Mouse (Mus musculus): Measurements from ENCODE around the gene Chn1. TPM values are rescaled to one million over a fixed set of nuclear protein-coding genes. Genes with fewer than 3 reads are reported as not detected.

Chn1 gene
- polyA plus RNA-seq, 1 experiment from 2014 or later = 26.1 TPM

DNA sequence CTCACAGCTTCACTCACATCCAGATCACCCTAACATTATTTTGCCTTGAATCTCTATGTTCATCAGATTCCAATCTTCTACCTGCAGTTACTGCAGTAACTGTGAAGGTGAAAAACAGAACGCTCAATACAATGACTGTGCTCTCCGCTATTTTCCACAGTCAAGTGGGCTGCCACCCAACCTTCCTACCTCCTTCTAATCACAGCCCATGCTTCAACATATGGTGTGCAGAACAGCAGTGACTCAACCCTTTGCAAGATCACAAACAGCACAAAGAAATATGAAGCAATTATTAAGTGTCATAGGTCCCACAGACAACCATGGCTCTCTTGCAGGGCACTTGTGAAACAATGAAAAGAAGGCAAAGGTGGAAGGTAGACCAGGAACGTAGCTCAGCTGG, 33.9 kb downstream of the Chn1 start:
- no peak overlapping the region for H3K9ac ChIP-seq
- WGBS = 84% methylated on average over 3 of the region's 3 CpGs
- H3K4me1 ChIP-seq = no peaks in the 10 kb centered on the region
- no peaks in the 10 kb centered on the region for H3K36me3 ChIP-seq
- no peak overlapping the region for H3K4me2 ChIP-seq (replicated peaks)
- no peak overlapping the region for H3K27ac ChIP-seq
- no peaks in the 10 kb centered on the region for H3K9me3 ChIP-seq
- no peaks in the 10 kb centered on the region for H3K27me3 ChIP-seq
- no peak for ATAC-seq (ENCODE audit: low FRiP score, low read depth)
- H3K4me3 ChIP-seq = no peak overlapping the region

DNA sequence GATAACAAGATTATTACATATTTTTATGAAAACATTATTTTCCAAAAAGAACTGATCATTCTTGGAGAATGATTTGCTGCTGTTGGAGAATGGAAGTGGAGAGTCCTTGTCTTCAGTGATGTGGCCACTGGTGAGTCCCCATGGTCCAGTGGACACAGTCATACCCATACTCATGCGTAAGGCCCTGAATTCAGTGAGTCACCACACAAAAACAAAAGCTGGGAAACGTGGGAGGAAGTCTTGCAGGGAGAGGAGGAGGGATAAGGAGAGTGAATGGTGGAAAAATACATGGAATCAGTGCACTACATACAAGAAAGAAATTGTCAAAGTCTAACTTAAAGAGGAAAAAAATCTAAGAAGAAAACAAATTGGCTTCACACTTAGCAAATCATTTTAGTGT, 47.3 kb downstream of the Chn1 start:
- Histone ChIP-seq H3K36me3 (no peaks in the 10 kb centered on the region), H3K27ac (no peak overlapping the region), H3K27me3 (no peaks in the 10 kb centered on the region), H3K4me2 (replicated peaks) (no peak overlapping the region), H3K9me3 (no peaks in the 10 kb centered on the region), H3K4me1 (peaks cover 14% of the 10 kb centered on the region), H3K9ac (no peak overlapping the region), H3K4me3 (no peak overlapping the region)
- WGBS = 66% methylated on average over 2 of the region's 2 CpGs
- ATAC-seq (ENCODE audit: low FRiP score, low read depth) = no peak

DNA sequence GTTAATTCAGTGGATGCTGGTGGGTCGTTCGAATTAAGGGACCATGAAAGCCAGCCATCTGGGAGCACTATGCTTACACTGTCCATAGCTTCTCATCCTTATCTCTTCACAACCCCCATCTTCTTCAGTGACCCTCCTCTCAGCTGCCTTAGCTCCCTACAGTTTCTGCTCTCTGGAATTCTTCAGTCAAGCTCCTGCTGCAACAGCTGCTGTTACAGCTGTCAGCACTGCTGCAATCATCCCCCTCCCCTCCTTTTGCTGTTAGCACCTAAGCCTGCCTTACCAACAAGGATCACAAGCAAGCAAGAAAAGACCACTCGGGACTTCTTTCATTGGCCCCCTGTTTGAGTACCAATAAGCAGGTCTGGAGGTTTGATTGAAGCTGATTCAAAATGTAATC, 50.2 kb downstream of the Chn1 start:
- H3K27ac ChIP-seq = 0 out of 2 replicates have a peak overlapping the region, but pooled peaks have one; percentile 48
- no peak overlapping the region for H3K4me2 ChIP-seq (replicated peaks)
- no peaks in the 10 kb centered on the region for H3K36me3 ChIP-seq
- H3K9me3 ChIP-seq = no peaks in the 10 kb centered on the region
- no peak overlapping the region for H3K4me3 ChIP-seq
- no peaks in the 10 kb centered on the region for H3K27me3 ChIP-seq
- ATAC-seq (ENCODE audit: low FRiP score, low read depth) = peak; percentile 67; the same call in 1 of the 2 replicates
- no peak overlapping the region for H3K9ac ChIP-seq
- peaks cover 26% of the 10 kb centered on the region for H3K4me1 ChIP-seq
- 60% methylated on average over 3 of the region's 3 CpGs for WGBS

DNA sequence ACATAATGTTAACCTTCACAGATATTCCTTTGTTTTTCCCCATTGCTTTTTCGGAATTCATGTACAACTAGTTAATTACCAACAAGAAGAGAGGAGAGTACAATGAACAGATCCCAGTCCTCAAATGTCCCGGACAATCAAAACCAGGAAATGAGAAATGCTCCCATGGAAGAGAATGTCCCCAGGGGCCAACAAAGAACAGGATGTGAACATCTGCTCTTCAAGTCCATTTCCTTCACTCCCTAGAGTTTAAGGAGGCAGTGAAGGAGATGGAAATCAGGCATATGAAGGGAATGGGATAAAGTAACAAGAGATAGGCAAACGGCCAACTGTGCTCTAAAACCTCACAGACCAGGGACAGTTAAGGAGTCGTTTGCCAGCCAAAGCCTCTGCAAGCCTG, 53.3 kb downstream of the Chn1 start:
- no peaks in the 10 kb centered on the region for H3K9me3 ChIP-seq
- no peaks in the 10 kb centered on the region for H3K27me3 ChIP-seq
- H3K4me3 ChIP-seq = no peak overlapping the region
- H3K9ac ChIP-seq = no peak overlapping the region
- 17% methylated on average over 4 of the region's 4 CpGs for whole genome bisulfite sequencing
- no peak overlapping the region; the same call in 1 of the 2 replicates for H3K27ac ChIP-seq
- peaks cover 26% of the 10 kb centered on the region for H3K4me1 ChIP-seq
- H3K36me3 ChIP-seq = no peaks in the 10 kb centered on the region
- no peak for ATAC-seq (ENCODE audit: low FRiP score, low read depth)
- no peak overlapping the region for H3K4me2 ChIP-seq (replicated peaks)

DNA sequence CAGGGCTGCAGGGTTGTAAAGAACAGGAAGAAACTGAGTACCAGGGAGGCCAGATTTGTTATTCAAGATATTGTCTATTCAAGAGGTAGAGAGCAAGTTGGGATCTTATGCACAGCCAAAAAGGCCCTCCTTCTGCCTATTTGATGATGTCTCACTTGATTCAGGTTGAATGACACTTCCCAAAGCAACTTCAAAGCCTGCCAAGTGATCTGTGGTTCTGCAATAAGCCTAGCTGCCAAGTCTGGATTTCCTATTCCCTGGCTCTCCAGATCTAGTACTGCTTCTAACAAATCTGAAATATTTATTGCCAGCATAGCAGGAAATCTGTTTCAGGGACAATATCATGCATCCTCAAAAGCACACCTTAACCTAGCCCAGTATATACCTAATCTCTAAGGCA, 62.7 kb downstream of the Chn1 start:
- no peak overlapping the region for H3K9ac ChIP-seq
- no peak overlapping the region for H3K4me2 ChIP-seq (replicated peaks)
- H3K27ac ChIP-seq = no peak overlapping the region; the same call in 1 of the 2 replicates
- no peaks in the 10 kb centered on the region for H3K4me1 ChIP-seq
- ATAC-seq (ENCODE audit: low FRiP score, low read depth) = no peak
- H3K27me3 ChIP-seq = no peaks in the 10 kb centered on the region
- no peaks in the 10 kb centered on the region for H3K36me3 ChIP-seq
- no peak overlapping the region for H3K4me3 ChIP-seq
- no peaks in the 10 kb centered on the region for H3K9me3 ChIP-seq

DNA sequence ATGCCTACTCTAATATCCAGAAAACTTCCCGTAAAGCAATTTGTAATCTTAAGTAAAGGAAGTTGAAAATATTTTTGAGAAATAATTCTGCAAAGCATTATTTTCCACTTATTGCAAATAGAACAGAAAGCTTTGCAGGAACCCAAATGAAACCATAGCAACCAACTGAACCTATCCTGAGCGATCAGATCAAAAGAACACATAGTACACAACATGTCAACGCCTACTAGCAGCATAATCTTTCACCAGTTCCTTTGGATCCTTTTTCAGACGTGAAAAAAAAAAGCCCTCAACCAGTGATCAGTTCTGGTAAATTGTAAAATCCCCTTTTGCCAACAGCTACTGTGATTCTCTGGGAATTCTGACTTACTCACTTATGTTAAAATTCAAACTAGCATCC, 82.1 kb downstream of the Chn1 start:
- Histone ChIP-seq H3K4me3 (no peak overlapping the region), H3K27ac (no peak overlapping the region), H3K4me1 (peaks cover 12% of the 10 kb centered on the region), H3K4me2 (replicated peaks) (no peak overlapping the region), H3K9ac (no peak overlapping the region), H3K36me3 (no peaks in the 10 kb centered on the region), H3K9me3 (no peaks in the 10 kb centered on the region), H3K27me3 (no peaks in the 10 kb centered on the region)
- WGBS = 62% methylated on average over 4 of the region's 4 CpGs
- ATAC-seq (ENCODE audit: low FRiP score, low read depth) = no peak

DNA sequence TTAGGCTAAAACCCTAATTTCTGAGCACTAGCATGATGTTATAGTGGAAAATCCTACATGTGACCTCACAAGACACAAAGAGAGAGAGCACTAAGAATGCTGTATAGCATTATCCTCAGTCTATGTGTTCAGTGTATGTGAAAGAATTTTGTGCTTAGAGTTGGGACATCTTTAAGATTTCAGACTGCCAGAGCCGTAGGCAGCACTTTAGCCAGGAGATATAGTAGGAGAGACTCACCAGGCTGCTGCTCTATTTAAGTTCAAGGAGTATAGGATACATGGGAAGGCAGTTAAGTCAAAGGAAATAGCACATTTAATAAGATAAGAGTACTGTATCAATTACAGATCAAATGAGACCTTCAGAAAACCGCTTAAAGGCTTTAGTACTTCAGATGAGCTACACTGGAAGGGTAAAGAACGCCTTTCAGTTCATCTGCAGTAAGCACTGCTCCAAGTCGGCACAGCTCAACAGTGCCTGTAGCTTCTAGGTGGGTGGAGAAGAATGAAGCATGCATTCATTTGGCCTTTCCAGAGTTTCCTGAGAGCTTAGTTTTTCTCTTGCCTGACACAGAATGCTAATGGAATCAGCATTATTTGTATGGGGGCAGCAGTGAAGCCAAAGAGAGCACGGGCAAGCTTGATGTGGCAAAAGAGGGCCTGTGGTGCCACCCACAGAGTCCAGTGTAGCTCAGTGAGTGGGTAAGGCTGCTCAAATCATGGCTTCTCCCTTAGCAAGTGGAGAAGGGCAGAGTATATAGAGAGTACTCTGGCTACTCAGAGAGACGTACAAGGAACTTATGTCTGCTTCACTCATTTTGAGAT, 84.2 kb downstream of the Chn1 start:
- Histone ChIP-seq H3K27me3 (no peaks in the 10 kb centered on the region), H3K27ac (peak overlapping the region; percentile 73), H3K4me2 (replicated peaks) (no peak overlapping the region), H3K4me1 (peaks cover 12% of the 10 kb centered on the region), H3K36me3 (peaks cover 8% of the 10 kb centered on the region), H3K9ac (no peak overlapping the region), H3K9me3 (peaks cover 5% of the 10 kb centered on the region; the same call in 1 of the 2 replicates), H3K4me3 (no peak overlapping the region)
- ATAC-seq (ENCODE audit: low FRiP score, low read depth) = no peak
- WGBS = 66% methylated on average over 6 of the region's 6 CpGs

DNA sequence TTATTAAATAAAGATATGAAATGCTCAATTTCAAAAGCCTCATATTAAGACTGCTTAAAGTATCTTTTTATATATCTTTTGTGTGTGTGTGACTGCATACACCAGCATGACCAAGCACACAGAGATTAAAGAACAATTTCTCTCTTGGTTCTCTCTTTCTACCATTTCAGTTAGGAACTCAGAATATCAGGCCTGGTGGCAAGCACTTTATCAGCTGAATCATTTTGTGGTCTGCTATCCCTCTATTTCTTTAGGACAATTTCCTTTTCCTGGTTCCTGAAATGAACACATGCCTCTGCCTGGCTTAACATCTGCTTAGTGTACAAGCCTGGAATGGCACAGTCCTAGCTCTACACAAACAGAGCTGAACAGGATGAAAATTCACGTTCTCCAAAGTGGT, 92.6 kb downstream of the Chn1 start:
- H3K27ac ChIP-seq = no peak overlapping the region
- no peak overlapping the region for H3K4me2 ChIP-seq (replicated peaks)

DNA sequence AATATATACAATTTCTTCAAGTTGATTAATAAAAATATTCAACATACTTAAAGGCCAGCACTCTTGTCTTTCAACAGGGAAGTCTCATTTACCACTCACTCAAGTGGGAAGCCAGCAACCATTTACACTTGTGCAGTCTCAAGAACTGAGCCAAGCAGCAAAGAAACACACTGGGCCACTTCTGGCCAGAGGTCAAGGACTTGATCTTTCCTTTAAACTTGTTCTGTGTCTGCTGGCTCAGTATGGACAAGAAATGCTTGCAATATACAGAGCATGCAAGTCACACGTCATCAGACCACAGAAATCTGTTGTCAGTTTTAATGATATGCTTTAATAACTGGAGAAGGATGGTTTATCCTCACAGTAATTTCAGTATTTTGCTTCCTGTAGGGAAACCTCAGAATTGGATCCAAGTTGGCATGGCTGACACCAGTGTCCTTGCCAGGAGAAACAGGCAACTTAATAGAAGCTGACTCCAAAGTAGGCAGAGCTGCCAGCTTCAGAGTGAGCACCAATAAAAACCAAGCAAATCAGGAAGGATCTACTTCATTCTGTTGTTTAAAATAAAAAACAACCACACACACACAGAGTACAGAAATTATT, 94.6 kb downstream of the Chn1 start:
- H3K36me3 ChIP-seq = no peaks in the 10 kb centered on the region
- no peaks in the 10 kb centered on the region for H3K27me3 ChIP-seq
- 84% methylated on average over 1 of the region's 1 CpGs for WGBS
- H3K4me3 ChIP-seq = no peak overlapping the region
- H3K4me1 ChIP-seq = no peaks in the 10 kb centered on the region; the same call in 1 of the 2 replicates
- H3K27ac ChIP-seq = no peak overlapping the region
- no peak for ATAC-seq (ENCODE audit: low FRiP score, low read depth)
- no peak overlapping the region for H3K9ac ChIP-seq
- no peaks in the 10 kb centered on the region for H3K9me3 ChIP-seq
- H3K4me2 ChIP-seq (replicated peaks) = no peak overlapping the region

More for the DNA sequence above, 92.6 kb downstream of the Chn1 start:
- H3K9ac ChIP-seq = no peak overlapping the region
- no peaks in the 10 kb centered on the region for H3K27me3 ChIP-seq
- ATAC-seq (ENCODE audit: low FRiP score, low read depth) = no peak
- H3K9me3 ChIP-seq = peaks cover 2% of the 10 kb centered on the region; the same call in 1 of the 2 replicates
- peaks cover 4% of the 10 kb centered on the region for H3K36me3 ChIP-seq
- 13% methylated on average over 1 of the region's 1 CpGs for WGBS
- H3K4me1 ChIP-seq = no peaks in the 10 kb centered on the region; the same call in 1 of the 2 replicates
- H3K4me3 ChIP-seq = no peak overlapping the region

DNA sequence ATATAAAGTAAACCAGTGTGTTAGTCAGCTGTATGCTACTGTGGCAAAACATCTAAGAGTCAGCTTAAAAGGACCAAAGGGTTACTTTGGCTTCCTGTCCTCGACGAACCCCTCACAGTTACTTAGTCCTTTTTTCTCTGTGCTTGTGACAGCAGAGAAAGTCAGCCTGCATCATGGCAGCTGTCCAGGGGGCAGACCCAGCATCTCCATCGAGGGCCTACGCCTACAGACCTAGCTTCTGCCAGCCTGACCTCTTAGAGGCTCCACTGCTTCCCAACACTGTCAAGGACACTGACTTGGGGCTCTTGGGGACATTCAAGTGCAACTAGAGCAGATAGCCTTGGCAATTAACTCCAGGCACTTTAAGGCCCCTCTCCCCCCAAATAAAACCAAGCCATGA, 106.5 kb downstream of the Chn1 start:
- H3K36me3 ChIP-seq = no peaks in the 10 kb centered on the region
- 64% methylated on average over 4 of the region's 4 CpGs for WGBS
- 0 out of 2 replicates have a peak overlapping the region, but pooled peaks have one; percentile 40 for H3K9ac ChIP-seq
- H3K27me3 ChIP-seq = no peaks in the 10 kb centered on the region
- H3K4me3 ChIP-seq = no peak overlapping the region
- no peaks in the 10 kb centered on the region for H3K4me1 ChIP-seq
- ATAC-seq (ENCODE audit: low FRiP score, low read depth) = no peak
- no peaks in the 10 kb centered on the region for H3K9me3 ChIP-seq
- no peak overlapping the region for H3K4me2 ChIP-seq (replicated peaks)
- H3K27ac ChIP-seq = no peak overlapping the region

DNA sequence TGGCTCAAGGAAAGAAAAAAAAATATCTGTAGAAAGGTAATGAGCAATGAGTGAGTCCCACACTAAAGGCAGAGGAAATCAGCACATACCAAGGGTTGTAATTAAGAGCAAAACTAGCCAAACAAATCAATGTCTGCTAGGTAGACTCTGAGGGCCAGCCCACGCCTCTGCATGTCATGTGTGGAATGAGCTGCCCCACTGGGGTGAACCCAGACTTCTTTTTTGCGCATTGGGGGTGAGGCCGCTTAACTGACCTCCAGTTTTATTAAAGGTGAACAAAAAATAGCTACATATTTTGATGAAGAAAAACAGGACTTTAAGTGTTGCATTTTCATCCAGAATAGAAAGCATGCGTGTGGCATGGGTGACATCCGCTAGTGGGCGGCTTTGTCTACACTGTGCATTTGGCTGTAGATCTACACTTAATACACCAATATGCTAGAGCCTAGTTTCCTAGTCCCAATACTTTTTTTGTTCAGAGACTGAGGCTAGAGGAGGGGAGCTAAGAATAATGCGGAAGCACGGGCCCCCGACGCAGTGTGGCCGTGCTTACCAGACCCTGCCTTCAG, 114.5 kb downstream of the Chn1 start:
- no peaks in the 10 kb centered on the region for H3K36me3 ChIP-seq
- H3K4me3 ChIP-seq = no peak overlapping the region
- no peak overlapping the region for H3K9ac ChIP-seq
- no peak; the same call in 1 of the 2 replicates for ATAC-seq (ENCODE audit: low FRiP score, low read depth)
- 90% methylated on average over 11 of the region's 11 CpGs for WGBS
- H3K27me3 ChIP-seq = no peaks in the 10 kb centered on the region
- peaks cover 18% of the 10 kb centered on the region for H3K4me1 ChIP-seq
- H3K4me2 ChIP-seq (replicated peaks) = peak overlapping the region; percentile 54
- no peak overlapping the region for H3K27ac ChIP-seq
- no peaks in the 10 kb centered on the region for H3K9me3 ChIP-seq
